Comparison of ENCODE assay signal across 9 mouse cellular contexts in the genomic region with DNA sequence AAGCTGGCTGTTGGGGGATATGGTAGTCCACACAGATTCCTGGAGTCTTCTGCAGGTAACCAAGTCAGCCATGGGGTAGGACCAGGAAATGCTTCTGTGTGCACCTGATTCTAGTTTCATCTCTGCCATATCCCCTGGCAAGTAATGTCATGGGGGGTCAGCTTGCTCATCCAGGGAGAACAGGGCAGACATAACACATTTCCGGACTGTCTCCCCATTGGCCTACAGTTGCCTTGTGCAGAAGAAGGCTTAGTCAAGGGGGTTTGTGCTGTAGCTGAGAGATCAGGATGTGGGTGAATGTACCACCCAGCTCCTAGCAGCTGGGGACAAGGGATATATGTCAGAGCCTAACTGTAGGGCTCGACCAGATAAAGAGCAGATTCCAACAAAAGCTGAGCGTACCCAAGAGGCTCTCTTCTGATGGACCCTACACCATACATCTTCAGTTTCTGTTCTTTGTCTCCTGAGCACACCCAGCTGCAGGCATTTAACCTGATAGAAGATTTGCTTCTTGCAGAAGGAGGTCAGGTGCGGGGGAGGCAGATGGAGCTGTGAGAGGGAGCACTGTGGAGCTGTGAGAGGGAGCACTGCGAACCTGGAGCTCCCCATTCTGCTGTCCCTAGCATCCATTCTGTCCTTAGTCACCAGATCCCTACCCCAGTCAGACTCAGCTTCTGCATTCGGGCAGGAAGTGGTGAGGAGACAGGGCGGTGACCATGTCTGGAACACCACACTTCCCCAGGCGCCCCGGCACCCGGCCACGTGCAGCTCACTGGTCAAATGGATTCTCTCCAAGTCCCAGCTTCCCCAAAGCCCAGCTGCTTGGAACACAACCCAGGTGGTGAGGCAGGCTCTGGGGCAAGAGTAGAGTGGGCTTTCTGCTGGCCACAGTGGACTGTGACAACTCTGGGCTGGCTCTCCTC.
DNase-seq lines count a peak whose midpoint lies in the region; ATAC-seq and TF ChIP-seq lines count a peak whose summit lies in the region.
"Had no signal": no experiment of that assay in that cellular context is flagged by ENCODE, and none has a peak within 500 bp of the region (broad histone marks: within the 10 kb centered on the region; RNA-seq: fewer than 3 reads in every experiment).

No protein-coding gene starts in this region.

- 0 out of 2 replicates have a peak, but pooled peaks have one; percentile 25 for ATAC-seq in intestine, embryonic 15.5 days
- ATAC-seq in intestine, postnatal 0 days, result no peak
- ATAC-seq in stomach, postnatal 0 days (ENCODE audit: low FRiP score, low TSS enrichment), result peak; percentile 50; the same call in 1 of the 2 replicates

- H3K9me3 ChIP-seq in intestine, embryonic 15.5 days, result no peaks in the 10 kb centered on the region
- no peaks in the 10 kb centered on the region for H3K9me3 ChIP-seq in intestine, postnatal 0 days (ENCODE audit: control insufficient read depth)
- no peaks in the 10 kb centered on the region for H3K9me3 ChIP-seq in stomach, postnatal 0 days (ENCODE audit: control insufficient read depth, low read length)
- H3K9me3 ChIP-seq: G1E had no signal

- no peak overlapping the region for H3K9ac ChIP-seq in intestine, embryonic 15.5 days
- no peak overlapping the region for H3K9ac ChIP-seq in intestine, postnatal 0 days (ENCODE audit: low read depth, low read length)
- H3K9ac ChIP-seq in stomach, postnatal 0 days (ENCODE audit: low read length), result no peak overlapping the region

- no peaks in the 10 kb centered on the region for H3K27me3 ChIP-seq in intestine, embryonic 15.5 days (replicated peaks)
- no peaks in the 10 kb centered on the region for H3K27me3 ChIP-seq in intestine, postnatal 0 days (replicated peaks; ENCODE audit: control insufficient read depth, insufficient read depth, low read length)
- no peaks in the 10 kb centered on the region for H3K27me3 ChIP-seq in stomach, postnatal 0 days (ENCODE audit: control insufficient read depth, insufficient read depth, low read length)

- H3K4me1 ChIP-seq in intestine, embryonic 15.5 days (replicated peaks), result peaks cover 13% of the 10 kb centered on the region; the same call in 1 of the 2 replicates
- H3K4me1 ChIP-seq in intestine, postnatal 0 days (replicated peaks; ENCODE audit: control insufficient read depth, insufficient read depth, low read length), result no peaks in the 10 kb centered on the region; the same call in 1 of the 2 replicates
- H3K4me1 ChIP-seq in stomach, postnatal 0 days (replicated peaks; ENCODE audit: control insufficient read depth, insufficient read depth), result 0 out of 2 replicates have a peak, but pooled peaks cover 2% of the 10 kb centered on the region

- TF ChIP-seq CTCF in intestine, postnatal 0 days (IDR thresholded peaks at IDR 0.05; ENCODE audit: low read depth), result no peak
- TF ChIP-seq CTCF in stomach, postnatal 0 days (IDR thresholded peaks at IDR 0.05; ENCODE audit: low read depth), result no peak

- 74% methylated on average over 11 of the region's 11 CpGs for WGBS in intestine, embryonic 15.5 days
- WGBS in intestine, postnatal 0 days, result 73% methylated on average over 11 of the region's 11 CpGs
- WGBS in stomach, postnatal 0 days, result 58% methylated on average over 11 of the region's 11 CpGs

- no peaks in the 10 kb centered on the region for H3K36me3 ChIP-seq in intestine, embryonic 15.5 days
- no peaks in the 10 kb centered on the region for H3K36me3 ChIP-seq in intestine, postnatal 0 days (ENCODE audit: control insufficient read depth, insufficient read depth)
- no peaks in the 10 kb centered on the region for H3K36me3 ChIP-seq in stomach, postnatal 0 days (ENCODE audit: control insufficient read depth, insufficient read depth, low read length)
- H3K36me3 ChIP-seq: G1E had no signal

- DNase-seq in adrenal gland, postnatal 14 days, result peak; percentile 87
- peak; percentile 93 to 96 for DNase-seq in heart, adult 9 months (ENCODE audit: low spot score in 2 of 2)
- DNase-seq in layer of hippocampus, adult 9-11 months, result peak; percentile 93
- DNase-seq in lung, postnatal 14 days, result peak; percentile 93
- DNase-seq in stomach, postnatal 0 days (ENCODE audit: low spot score), result no peak
- no peak for DNase-seq in cerebellum, adult 9-11 months

- no peak for TF ChIP-seq EP300 in stomach, postnatal 0 days (optimal IDR thresholded peaks at IDR 0.05)

- H3K4me2 ChIP-seq in intestine, embryonic 15.5 days (replicated peaks), result no peak overlapping the region
- no peak overlapping the region for H3K4me2 ChIP-seq in intestine, postnatal 0 days (replicated peaks; ENCODE audit: low read depth)
- no peak overlapping the region for H3K4me2 ChIP-seq in stomach, postnatal 0 days (replicated peaks; ENCODE audit: low read depth)

- 0 out of 2 replicates have a peak overlapping the region, but pooled peaks have one; percentile 36 for H3K27ac ChIP-seq in intestine, embryonic 15.5 days
- H3K27ac ChIP-seq in intestine, postnatal 0 days (ENCODE audit: low read depth, low read length), result no peak overlapping the region
- 0 out of 2 replicates have a peak overlapping the region, but pooled peaks have one; percentile 13 for H3K27ac ChIP-seq in stomach, postnatal 0 days (replicated peaks)

- no peak overlapping the region for H3K4me3 ChIP-seq in intestine, embryonic 15.5 days (replicated peaks)
- H3K4me3 ChIP-seq in intestine, postnatal 0 days (ENCODE audit: low read depth, low read length), result no peak overlapping the region
- no peak overlapping the region for H3K4me3 ChIP-seq in stomach, postnatal 0 days (ENCODE audit: low read depth, low read length)

Comparison
In these comparisons a context has a peak if more than half of its experiments do, and no peak if none do; other contexts are left out.
1. DNase-seq: peak in adrenal gland, postnatal 14 days (single experiment), heart, adult 9 months (2 of 2), layer of hippocampus, adult 9-11 months (single experiment) and lung, postnatal 14 days (single experiment); none in stomach, postnatal 0 days (single experiment) and cerebellum, adult 9-11 months (single experiment).